Mouse (Mus musculus): ENCODE data around the gene Rnf214.

DNA sequence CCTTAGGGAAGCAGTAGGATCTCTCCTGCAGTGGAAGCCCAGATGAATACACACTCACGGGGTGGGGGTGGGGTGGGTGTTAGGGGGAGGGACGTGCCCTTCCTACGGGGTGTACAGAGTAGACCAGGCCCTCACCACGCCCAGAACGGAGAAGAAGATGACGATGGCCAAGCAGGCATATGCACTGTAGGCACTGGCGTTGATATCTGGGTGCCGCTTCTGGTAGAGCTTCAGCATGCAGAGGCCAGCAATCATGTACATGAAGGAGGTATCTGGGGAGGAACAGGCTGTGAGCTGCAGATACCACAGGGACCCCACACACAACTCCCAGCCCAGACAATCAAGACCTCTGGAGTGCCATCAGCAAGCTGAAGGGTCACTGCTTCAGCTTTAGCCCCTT is 36.2 kb upstream of the Rnf214 start:
- TF ChIP-seq CTCF (IDR thresholded peaks at IDR 0.05) (no peak), EP300 (IDR thresholded peaks at IDR 0.05) (no peak)

All from lung, postnatal 0 days (tissue).